In the genomic region with DNA sequence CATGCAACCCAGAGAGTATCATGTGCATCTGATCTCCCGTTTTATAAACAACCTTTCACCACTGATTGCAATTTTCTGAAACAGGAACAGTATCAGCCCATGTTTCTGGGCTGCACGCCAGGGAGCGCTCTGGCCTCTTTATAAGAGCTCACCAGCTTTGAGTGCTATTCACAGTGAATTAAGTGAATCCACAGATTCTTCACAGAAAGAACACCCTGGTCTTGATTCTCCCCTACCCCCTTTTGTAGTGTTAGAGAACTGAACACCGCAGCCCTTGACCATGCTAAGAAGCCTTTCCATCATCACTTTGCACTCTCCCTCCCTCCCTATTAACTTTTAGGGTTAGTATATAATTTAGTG, we compare ENCODE assay signal across 8 mouse cellular contexts. TPM values are rescaled to one million over a fixed set of nuclear protein-coding genes. Genes with fewer than 3 reads are reported as not detected.
DNase-seq lines count a peak whose midpoint lies in the region; ATAC-seq and TF ChIP-seq lines count a peak whose summit lies in the region.

No protein-coding gene starts in this region.

- H3K36me3 ChIP-seq in heart, adult 2 months (ENCODE audit: control insufficient read depth, insufficient read depth, low read length): no peaks in the 10 kb centered on the region; the same call in 1 of the 2 replicates
- no peaks in the 10 kb centered on the region for H3K36me3 ChIP-seq in heart, embryonic 14.5 days (ENCODE audit: control insufficient read depth, insufficient read depth, low read length)
- no peaks in the 10 kb centered on the region for H3K36me3 ChIP-seq in kidney, embryonic 16.5 days (ENCODE audit: insufficient read depth, low read length)
- no peaks in the 10 kb centered on the region for H3K36me3 ChIP-seq in liver, embryonic 11.5 days (ENCODE audit: control insufficient read depth, insufficient read depth, low read length)
- H3K36me3 ChIP-seq in neural tube, embryonic 13.5 days: no peaks in the 10 kb centered on the region

- H3K4me3 ChIP-seq in heart, adult 2 months: peak overlapping the region; percentile 56; the same call in 1 of the 2 replicates
- H3K4me3 ChIP-seq in heart, embryonic 14.5 days (ENCODE audit: control insufficient read depth in 1 of 2, insufficient read depth in 1 of 2, low read depth in 1 of 2, low read length in 2 of 2): peak overlapping the region; percentile 46 to 47; a peak in 3 of 4 replicates
- H3K4me3 ChIP-seq in kidney, embryonic 16.5 days (ENCODE audit: low read length): peak overlapping the region; percentile 45; the same call in 1 of the 2 replicates
- H3K4me3 ChIP-seq in liver, embryonic 11.5 days (ENCODE audit: low read depth, low read length): no peak overlapping the region
- H3K4me3 ChIP-seq in neural tube, embryonic 13.5 days: peak overlapping the region; percentile 38; the same call in 1 of the 2 replicates

- no peaks in the 10 kb centered on the region for H3K9me3 ChIP-seq in heart, embryonic 14.5 days (ENCODE audit: control insufficient read depth, low read length)
- no peaks in the 10 kb centered on the region for H3K9me3 ChIP-seq in kidney, embryonic 16.5 days (ENCODE audit: low read length)
- H3K9me3 ChIP-seq in liver, embryonic 11.5 days (ENCODE audit: control insufficient read depth, low read length): no peaks in the 10 kb centered on the region
- no peaks in the 10 kb centered on the region for H3K9me3 ChIP-seq in neural tube, embryonic 13.5 days

- WGBS in heart, adult 2 months: 15% methylated on average over 4 of the region's 4 CpGs
- WGBS in heart, embryonic 14.5 days: 23% methylated on average over 4 of the region's 4 CpGs
- 43% methylated on average over 4 of the region's 4 CpGs for WGBS in kidney, embryonic 16.5 days
- WGBS in liver, embryonic 11.5 days: 40% methylated on average over 4 of the region's 4 CpGs
- WGBS in neural tube, embryonic 13.5 days: 42% methylated on average over 4 of the region's 4 CpGs

- ATAC-seq in common myeloid progenitor, adult 5-6 weeks (replicated peaks; ENCODE audit: low read depth, poor library complexity, severe bottlenecking): peak; percentile 68
- no peak for ATAC-seq in heart, embryonic 14.5 days (ENCODE audit: insufficient number of reproducible peaks, insufficient read depth, low FRiP score, low read depth)
- ATAC-seq in kidney, embryonic 16.5 days (ENCODE audit: low FRiP score, low TSS enrichment): peak; percentile 83
- peak; percentile 15; the same call in 1 of the 2 replicates for ATAC-seq in liver, embryonic 11.5 days (replicated peaks; ENCODE audit: low FRiP score)
- ATAC-seq in neural tube, embryonic 13.5 days (ENCODE audit: low read depth): peak; percentile 80

- H3K4me2 ChIP-seq in heart, embryonic 14.5 days (ENCODE audit: low read length): peak overlapping the region; percentile 78
- peak overlapping the region; percentile 58 for H3K4me2 ChIP-seq in kidney, embryonic 16.5 days (replicated peaks; ENCODE audit: low read depth, low read length)
- no peak overlapping the region for H3K4me2 ChIP-seq in liver, embryonic 11.5 days
- H3K4me2 ChIP-seq in neural tube, embryonic 13.5 days: peak overlapping the region; percentile 63

- intact Hi-C loops in heart, adult 2 months (cut with DNase I): loop anchor here (5.0 kb wide), 1 partner anchor 91 kb away; no protein-coding TSS in a partner anchor

- H3K27ac ChIP-seq in heart, adult 2 months: peak overlapping the region; percentile 77
- H3K27ac ChIP-seq in heart, embryonic 14.5 days (replicated peaks in 1 of 2; ENCODE audit: control insufficient read depth in 1 of 2, insufficient read depth in 1 of 2, low read depth in 2 of 2, low read length in 2 of 2): no peak overlapping the region; a peak in 2 of 4 replicates
- H3K27ac ChIP-seq in kidney, embryonic 16.5 days (ENCODE audit: low read length): no peak overlapping the region
- H3K27ac ChIP-seq in liver, embryonic 11.5 days (ENCODE audit: low read depth, low read length): no peak overlapping the region
- peak overlapping the region; percentile 69; the same call in 1 of the 2 replicates for H3K27ac ChIP-seq in neural tube, embryonic 13.5 days (replicated peaks)

- TF ChIP-seq POLR2A in heart, adult 2 months (IDR thresholded peaks at IDR 0.05; ENCODE audit: insufficient read depth, low read depth, low read length): no peak

- TF ChIP-seq CTCF in heart, adult 2 months (IDR thresholded peaks at IDR 0.05): peak; percentile 37

- H3K79me2 ChIP-seq in heart, adult 2 months (replicated peaks; ENCODE audit: control insufficient read depth, insufficient read depth, low read length): no peaks in the 10 kb centered on the region

- 0 out of 2 replicates have a peak, but pooled peaks cover 1% of the 10 kb centered on the region for H3K4me1 ChIP-seq in heart, adult 2 months (ENCODE audit: control insufficient read depth, insufficient read depth, low read length)
- H3K4me1 ChIP-seq in heart, embryonic 14.5 days (ENCODE audit: control insufficient read depth in 2 of 2, insufficient read depth in 2 of 2, low read length in 2 of 2): peaks cover 2 to 10% of the 10 kb centered on the region in 2 experiments; a peak in 2 of 4 replicates
- H3K4me1 ChIP-seq in kidney, embryonic 16.5 days (ENCODE audit: insufficient read depth, low read length): no peaks in the 10 kb centered on the region
- H3K4me1 ChIP-seq in liver, embryonic 11.5 days (replicated peaks; ENCODE audit: control insufficient read depth, insufficient read depth, low read length): no peaks in the 10 kb centered on the region
- H3K4me1 ChIP-seq in neural tube, embryonic 13.5 days (replicated peaks): peaks cover 11% of the 10 kb centered on the region

- no peak overlapping the region for H3K9ac ChIP-seq in heart, adult 2 months (ENCODE audit: low read depth, low read length)
- H3K9ac ChIP-seq in heart, embryonic 14.5 days (ENCODE audit: low read length): no peak overlapping the region; the same call in 1 of the 2 replicates
- H3K9ac ChIP-seq in kidney, embryonic 16.5 days (replicated peaks; ENCODE audit: low read length): no peak overlapping the region
- H3K9ac ChIP-seq in liver, embryonic 11.5 days (ENCODE audit: low read depth, low read length): no peak overlapping the region
- no peak overlapping the region for H3K9ac ChIP-seq in neural tube, embryonic 13.5 days

- no peak for TF ChIP-seq EP300 in heart, adult 2 months (IDR thresholded peaks at IDR 0.05; ENCODE audit: insufficient read depth, low read depth, low read length)

- peak; percentile 76 to 81 for DNase-seq in heart, adult 2 months
- DNase-seq in heart, adult 11 months: no peak
- DNase-seq in liver, embryonic 11.5 days (ENCODE audit: low spot score): no peak
- DNase-seq in urinary bladder, postnatal 4 days (ENCODE audit: low spot score in 2 of 2): peak; percentile 52 to 62

- H3K27me3 ChIP-seq in heart, adult 2 months (ENCODE audit: control insufficient read depth, insufficient read depth, low read length): no peaks in the 10 kb centered on the region
- no peaks in the 10 kb centered on the region for H3K27me3 ChIP-seq in heart, embryonic 14.5 days (ENCODE audit: control insufficient read depth, insufficient read depth, low read length)
- no peaks in the 10 kb centered on the region for H3K27me3 ChIP-seq in kidney, embryonic 16.5 days (ENCODE audit: insufficient read depth, low read length)
- no peaks in the 10 kb centered on the region for H3K27me3 ChIP-seq in liver, embryonic 11.5 days (replicated peaks; ENCODE audit: control insufficient read depth, insufficient read depth, low read length)
- no peaks in the 10 kb centered on the region for H3K27me3 ChIP-seq in neural tube, embryonic 13.5 days

RNA-seq across cellular contexts. Expression of a gene that starts 0.4 kb away (rescaled TPM):
- total RNA-seq in heart, adult 2 months (2021): 1 to 10 TPM; 1.0 to 1.9 TPM
- polyA plus RNA-seq in heart, adult 2 months (2012; rRNA removed): 2.5 and 4.3 TPM in 2 replicates
- 10.1 and 11.1 TPM in 2 replicates for total RNA-seq in common myeloid progenitor, adult 5-6 weeks (2017)
- 1.5 and 1.6 TPM in 2 replicates for polyA plus RNA-seq in heart, embryonic 14.5 days (2014; fragmentation: Nextera tagmentation; extraction: Ambion mirVana)
- polyA plus RNA-seq in kidney, embryonic 16.5 days (2015; fragmentation: Nextera tagmentation; extraction: Ambion mirVana): 3.9 and 4.6 TPM in 2 replicates
- polyA plus RNA-seq in liver, embryonic 11.5 days (2014; fragmentation: Nextera tagmentation; extraction: Ambion mirVana): 0.12 and 0.43 TPM in 2 replicates
- 4.8 and 6.7 TPM in 2 replicates for polyA plus RNA-seq in neural tube, embryonic 13.5 days (2015; fragmentation: Nextera tagmentation; extraction: Ambion mirVana)

RNA-seq across cellular contexts. Expression of a gene that starts 38.3 kb away (rescaled TPM):
- total RNA-seq in heart, adult 2 months (2021): 1 to 10 TPM; 2.3 to 2.8 TPM
- 1.8 and 2.6 TPM in 2 replicates for polyA plus RNA-seq in heart, adult 2 months (2012; rRNA removed)
- 4.0 and 4.7 TPM in 2 replicates for total RNA-seq in common myeloid progenitor, adult 5-6 weeks (2017)
- 3.9 and 5.8 TPM in 2 replicates for polyA plus RNA-seq in heart, embryonic 14.5 days (2014; fragmentation: Nextera tagmentation; extraction: Ambion mirVana)
- 17.9 and 19.8 TPM in 2 replicates for polyA plus RNA-seq in kidney, embryonic 16.5 days (2015; fragmentation: Nextera tagmentation; extraction: Ambion mirVana)
- 2.2 and 2.3 TPM in 2 replicates for polyA plus RNA-seq in liver, embryonic 11.5 days (2014; fragmentation: Nextera tagmentation; extraction: Ambion mirVana)
- 7.1 and 7.7 TPM in 2 replicates for polyA plus RNA-seq in neural tube, embryonic 13.5 days (2015; fragmentation: Nextera tagmentation; extraction: Ambion mirVana)

Comparison
In these comparisons a context has a peak if more than half of its experiments do, and no peak if none do; other contexts are left out.
1. DNase-seq: peak in heart, adult 2 months (2 of 2) and urinary bladder, postnatal 4 days (2 of 2); none in heart, adult 11 months (single experiment) and liver, embryonic 11.5 days (single experiment).
2. H3K27ac ChIP-seq: peak in heart, adult 2 months (single experiment) and neural tube, embryonic 13.5 days (single experiment); none in heart, embryonic 14.5 days (0 of 2), kidney, embryonic 16.5 days (single experiment) and liver, embryonic 11.5 days (single experiment).